Mouse (Mus musculus): ENCODE data around the gene B3gnt8. TPM values are rescaled to one million over a fixed set of nuclear protein-coding genes. Genes with fewer than 3 reads are reported as not detected.

Gene B3gnt8
- total and polyA plus RNA-seq, 3 experiments: 0.46 to 1.6 TPM; not detected in 1

DNA sequence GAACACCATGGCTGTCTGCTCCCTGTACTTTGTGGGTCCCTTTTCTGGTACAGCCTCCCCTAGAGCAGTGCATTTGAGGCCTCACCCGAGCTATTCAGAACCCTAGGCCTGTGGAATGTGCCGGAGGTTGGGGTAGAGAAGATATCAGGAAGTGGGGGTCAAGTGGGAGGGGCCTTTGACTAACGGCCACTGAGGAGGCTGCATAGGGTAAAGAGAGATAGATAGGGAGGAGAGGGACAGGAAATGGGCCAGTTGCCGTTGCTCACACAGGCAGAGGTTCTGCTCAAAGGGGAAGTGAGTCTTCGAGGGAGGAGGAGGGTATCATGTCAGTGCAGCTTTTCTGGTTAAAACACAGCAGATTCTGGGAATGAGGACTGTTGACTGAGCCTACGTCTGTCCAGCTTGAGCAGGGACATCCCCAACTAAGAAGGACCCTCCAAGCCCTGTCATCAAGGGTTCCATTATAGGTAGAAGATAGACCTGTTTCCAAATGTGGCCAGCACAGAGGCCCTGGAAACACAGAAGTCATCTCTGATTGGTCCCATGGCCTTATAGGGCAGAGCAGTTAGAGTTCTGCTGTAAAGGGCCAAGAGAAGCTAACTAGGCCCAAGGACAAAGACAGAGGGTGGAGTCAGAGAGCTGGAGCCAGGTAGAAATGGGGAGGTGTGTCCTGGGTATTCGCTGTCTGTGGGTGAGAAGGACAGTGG is 57.2 kb downstream of the B3gnt8 start:
- Histone ChIP-seq H3K79me2 (ENCODE audit: control insufficient read depth, insufficient read depth, low read length, poor library complexity) (peaks cover 53% of the 10 kb centered on the region), H3K4me3 (ENCODE audit: control insufficient read depth in 1 of 2, insufficient read depth in 1 of 2, low read depth in 2 of 2, low read length in 2 of 2) (peak overlapping the region; percentile 0 to 43; a peak in 3 of 4 replicates), H3K36me3 (ENCODE audit: control insufficient read depth in 1 of 2, insufficient read depth in 2 of 2, low read length in 2 of 2) (peaks cover 0 to 51% of the 10 kb centered on the region in 2 experiments; a peak in 2 of 4 replicates), H3K9ac (ENCODE audit: control insufficient read depth, low read depth, low read length, poor library complexity, severe bottlenecking) (peak overlapping the region; percentile 81), H3K9me3 (replicated peaks; ENCODE audit: insufficient read depth, low read length) (no peaks in the 10 kb centered on the region), H3K27ac (ENCODE audit: control insufficient read depth, low read depth, low read length) (peak overlapping the region; percentile 99), H3K27me3 (ENCODE audit: control insufficient read depth in 1 of 2, insufficient read depth in 2 of 2, low read length in 2 of 2) (no peaks in the 10 kb centered on the region), H3K4me1 (ENCODE audit: control insufficient read depth in 1 of 2, insufficient read depth in 2 of 2, low read length in 2 of 2) (peaks cover 15 to 57% of the 10 kb centered on the region in 2 experiments)
- TF ChIP-seq MXI1 (IDR thresholded peaks at IDR 0.05; ENCODE audit: low read depth, low read length): no peak
- TF ChIP-seq POLR2AphosphoS2 (IDR thresholded peaks at IDR 0.05; ENCODE audit: low read length): no peak
- TF ChIP-seq RCOR1 (IDR thresholded peaks at IDR 0.05; ENCODE audit: low read depth, low read length): no peak
- TF ChIP-seq POLR2A (IDR thresholded peaks at IDR 0.05; ENCODE audit: control insufficient read depth in 1 of 2, insufficient read depth in 1 of 2, low read depth in 1 of 2, low read length in 2 of 2, poor library complexity in 1 of 2): peak in 1 of 2 experiments; percentile 94; a peak in 3 of 4 replicates
- TF ChIP-seq ZKSCAN1 (IDR thresholded peaks at IDR 0.05; ENCODE audit: low read depth, low read length): no peak
- TF ChIP-seq GATA1 (IDR thresholded peaks at IDR 0.05; ENCODE audit: low read depth, low read length): peak; percentile 87
- no peak for TF ChIP-seq BHLHE40 (IDR thresholded peaks at IDR 0.05; ENCODE audit: borderline replicate concordance, low read depth, low read length)
- no peak for TF ChIP-seq MYC (IDR thresholded peaks at IDR 0.05; ENCODE audit: low read depth, low read length)
- TF ChIP-seq MEF2A (IDR thresholded peaks at IDR 0.05; ENCODE audit: extremely low read depth, insufficient replicate concordance, low read depth, low read length, poor library complexity, severe bottlenecking): no peak
- no peak for TF ChIP-seq NRF1 (IDR thresholded peaks at IDR 0.05; ENCODE audit: insufficient read depth, low read depth, low read length, poor library complexity, severe bottlenecking)
- TF ChIP-seq E2F4 (IDR thresholded peaks at IDR 0.05; ENCODE audit: borderline replicate concordance, low read depth, low read length): no peak
- TF ChIP-seq UBTF (IDR thresholded peaks at IDR 0.05; ENCODE audit: borderline replicate concordance, insufficient read depth, low read depth, low read length): 0 out of 2 replicates have a peak, but pooled peaks have one; percentile 20
- no peak for TF ChIP-seq USF1 (IDR thresholded peaks at IDR 0.05; ENCODE audit: low read depth, low read length)
- TF ChIP-seq MYB (IDR thresholded peaks at IDR 0.05; ENCODE audit: low read depth, low read length): no peak
- TF ChIP-seq NELFE (IDR thresholded peaks at IDR 0.05; ENCODE audit: low read depth, low read length): no peak
- TF ChIP-seq SIN3A (IDR thresholded peaks at IDR 0.05; ENCODE audit: low read length): no peak
- no peak for TF ChIP-seq ELF1 (IDR thresholded peaks at IDR 0.05; ENCODE audit: low read depth, low read length)
- no peak for TF ChIP-seq KAT2A (conservative IDR thresholded peaks at IDR 0.05; ENCODE audit: low read depth, low read length)
- no peak for TF ChIP-seq MAFK (IDR thresholded peaks at IDR 0.05; ENCODE audit: borderline replicate concordance, low read depth, low read length)
- no peak for TF ChIP-seq CHD1 (IDR thresholded peaks at IDR 0.05; ENCODE audit: low read depth, low read length)
- TF ChIP-seq ETS1 (IDR thresholded peaks at IDR 0.05; ENCODE audit: low read depth, low read length): no peak
- no peak for TF ChIP-seq POLR2AphosphoS5 (IDR thresholded peaks at IDR 0.05; ENCODE audit: borderline replicate concordance, low read depth, low read length)
- TF ChIP-seq EP300 (IDR thresholded peaks at IDR 0.05; ENCODE audit: low read depth in 1 of 2, low read length in 2 of 2): no peak
- no peak for TF ChIP-seq CHD2 (IDR thresholded peaks at IDR 0.05; ENCODE audit: low read length)
- no peak for TF ChIP-seq HCFC1 (IDR thresholded peaks at IDR 0.05; ENCODE audit: low read depth, low read length)
- no peak for TF ChIP-seq ZMIZ1 (IDR thresholded peaks at IDR 0.05; ENCODE audit: low read depth, low read length)
- no peak for TF ChIP-seq MAX (IDR thresholded peaks at IDR 0.05; ENCODE audit: low read length)
- no peak for TF ChIP-seq GABPA (IDR thresholded peaks at IDR 0.05; ENCODE audit: low read depth, low read length)
- TF ChIP-seq RAD21 (IDR thresholded peaks at IDR 0.05; ENCODE audit: low read depth, low read length): no peak
- no peak for TF ChIP-seq CTCF (IDR thresholded peaks at IDR 0.05 in 2 of 3, conservative IDR thresholded peaks at IDR 0.05 in 1 of 3; ENCODE audit: control insufficient read depth in 1 of 3, insufficient read depth in 1 of 3, low read depth in 2 of 3, low read length in 3 of 3, poor library complexity in 1 of 3, severe bottlenecking in 1 of 3)
- peak; percentile 89 for TF ChIP-seq TBP (IDR thresholded peaks at IDR 0.05; ENCODE audit: low read depth, low read length)
- TF ChIP-seq USF2 (IDR thresholded peaks at IDR 0.05; ENCODE audit: borderline replicate concordance in 1 of 2, insufficient read depth in 1 of 2, low read depth in 1 of 2, low read length in 2 of 2): no peak
- TF ChIP-seq TCF12 (IDR thresholded peaks at IDR 0.05; ENCODE audit: low read depth, low read length): no peak
- peak; percentile 70 for TF ChIP-seq TAL1 (IDR thresholded peaks at IDR 0.05; ENCODE audit: low read length)
- no peak for TF ChIP-seq JUND (IDR thresholded peaks at IDR 0.05; ENCODE audit: low read depth, low read length)
- TF ChIP-seq ZC3H11A (IDR thresholded peaks at IDR 0.05; ENCODE audit: low read depth, low read length): no peak
- peak; percentile 98 for DNase-seq (ENCODE audit: low read depth, low spot score)
